Mouse (Mus musculus): ENCODE data around the gene Krtap11-1. TPM values are rescaled to one million over a fixed set of nuclear protein-coding genes. Genes with fewer than 3 reads are reported as not detected.
A peak's percentile ranks its signal among the peaks of the same experiment; 100 is the strongest.

The Krtap11-1 gene
- polyA plus RNA-seq (2016; fragmentation: Nextera tagmentation; extraction: Ambion mirVana): not detected in 2 replicates

GRCm38 (mm10) chr16:89571083-89571482, at the start of gene Krtap11-1:
Gene Krtap11-1, minus strand, starts transcription at chr16:89571183.
- WGBS: 88% methylated on average over 5 of the region's 5 CpGs
- Histone ChIP-seq H3K36me3 (no peaks in the 10 kb centered on the region), H3K27ac (no peak within 1 kb of the TSS), H3K9me3 (no peaks in the 10 kb centered on the region), H3K4me1 (0 out of 2 replicates have a peak, but pooled peaks cover 8% of the 10 kb centered on the region), H3K4me3 (no peak within 1 kb of the TSS), H3K27me3 (ENCODE audit: insufficient read depth, poor library complexity, severe bottlenecking) (no peaks in the 10 kb centered on the region)
- DNase-seq (ENCODE audit: low spot score): no peak

- WGBS: 89% methylated on average over 7 of the region's 7 CpGs
- Histone ChIP-seq H3K36me3 (no peaks in the 10 kb centered on the region), H3K4me3 (no peak overlapping the region), H3K9me3 (no peaks in the 10 kb centered on the region), H3K27ac (no peak overlapping the region), H3K27me3 (ENCODE audit: insufficient read depth, poor library complexity, severe bottlenecking) (no peaks in the 10 kb centered on the region), H3K4me1 (no peaks in the 10 kb centered on the region)
- DNase-seq (ENCODE audit: low spot score): peak; percentile 58
Observed at GRCm38 (mm10) chr16:89618190-89618589, 47.2 kb upstream of the Krtap11-1 start.

GRCm38 (mm10) chr16:89617251-89617650, 46.3 kb upstream of the Krtap11-1 start:
- H3K4me3 ChIP-seq: no peak overlapping the region
- WGBS: 49% methylated on average over 3 of the region's 3 CpGs
- no peak overlapping the region for H3K27ac ChIP-seq
- H3K9me3 ChIP-seq: no peaks in the 10 kb centered on the region
- no peaks in the 10 kb centered on the region for H3K27me3 ChIP-seq (ENCODE audit: insufficient read depth, poor library complexity, severe bottlenecking)
- no peaks in the 10 kb centered on the region for H3K36me3 ChIP-seq
- no peaks in the 10 kb centered on the region for H3K4me1 ChIP-seq
- DNase-seq (ENCODE audit: low spot score): peak; percentile 72

- Histone ChIP-seq H3K9me3 (no peaks in the 10 kb centered on the region), H3K4me3 (no peak overlapping the region), H3K36me3 (no peaks in the 10 kb centered on the region), H3K4me1 (no peaks in the 10 kb centered on the region), H3K27ac (no peak overlapping the region), H3K27me3 (ENCODE audit: insufficient read depth, poor library complexity, severe bottlenecking) (no peaks in the 10 kb centered on the region)
- 85% methylated on average over 12 of the region's 12 CpGs for WGBS
- peak; percentile 54 for DNase-seq (ENCODE audit: low spot score)
Observed at GRCm38 (mm10) chr16:89613726-89614125, 42.7 kb upstream of the Krtap11-1 start.

- Histone ChIP-seq H3K9me3 (no peaks in the 10 kb centered on the region), H3K36me3 (no peaks in the 10 kb centered on the region), H3K27me3 (ENCODE audit: insufficient read depth, poor library complexity, severe bottlenecking) (no peaks in the 10 kb centered on the region), H3K4me3 (no peak overlapping the region), H3K4me1 (no peaks in the 10 kb centered on the region), H3K27ac (no peak overlapping the region)
- 75% methylated on average over 4 of the region's 4 CpGs for WGBS
- peak; percentile 56 for DNase-seq (ENCODE audit: low spot score)
Observed at GRCm38 (mm10) chr16:89608791-89609185, 37.8 kb upstream of the Krtap11-1 start.

GRCm38 (mm10) chr16:89608161-89608790, 37.3 kb upstream of the Krtap11-1 start:
- peak; percentile 52 for DNase-seq (ENCODE audit: low spot score)
- no peaks in the 10 kb centered on the region for H3K27me3 ChIP-seq (ENCODE audit: insufficient read depth, poor library complexity, severe bottlenecking)
- WGBS: 91% methylated on average over 12 of the region's 12 CpGs

GRCm38 (mm10) chr16:89606951-89607350, 36.0 kb upstream of the Krtap11-1 start:
- Histone ChIP-seq H3K4me3 (no peak overlapping the region), H3K4me1 (no peaks in the 10 kb centered on the region), H3K27me3 (ENCODE audit: insufficient read depth, poor library complexity, severe bottlenecking) (no peaks in the 10 kb centered on the region), H3K27ac (no peak overlapping the region), H3K9me3 (no peaks in the 10 kb centered on the region), H3K36me3 (no peaks in the 10 kb centered on the region)
- peak; percentile 51 for DNase-seq (ENCODE audit: low spot score)
- WGBS: 90% methylated on average over 3 of the region's 3 CpGs

More at GRCm38 (mm10) chr16:89608161-89608790, 37.3 kb upstream of the Krtap11-1 start:
- H3K9me3 ChIP-seq: no peaks in the 10 kb centered on the region
- no peaks in the 10 kb centered on the region for H3K4me1 ChIP-seq
- no peaks in the 10 kb centered on the region for H3K36me3 ChIP-seq
- H3K4me3 ChIP-seq: no peak overlapping the region
- no peak overlapping the region for H3K27ac ChIP-seq

- Histone ChIP-seq H3K36me3 (no peaks in the 10 kb centered on the region), H3K4me3 (no peak overlapping the region), H3K27ac (no peak overlapping the region), H3K27me3 (ENCODE audit: insufficient read depth, poor library complexity, severe bottlenecking) (no peaks in the 10 kb centered on the region), H3K9me3 (no peaks in the 10 kb centered on the region), H3K4me1 (peaks cover 17% of the 10 kb centered on the region)
- 54% methylated on average over 3 of the region's 3 CpGs for WGBS
- peak; percentile 27 for DNase-seq (ENCODE audit: low spot score)
Observed at GRCm38 (mm10) chr16:89587209-89587608, 16.2 kb upstream of the Krtap11-1 start.

- H3K36me3 ChIP-seq: no peaks in the 10 kb centered on the region
- DNase-seq (ENCODE audit: low spot score): peak; percentile 64
- H3K27ac ChIP-seq: no peak overlapping the region
- WGBS: 57% methylated on average over 9 of the region's 9 CpGs
- no peaks in the 10 kb centered on the region for H3K9me3 ChIP-seq
- H3K4me3 ChIP-seq: no peak overlapping the region
- H3K27me3 ChIP-seq (ENCODE audit: insufficient read depth, poor library complexity, severe bottlenecking): no peaks in the 10 kb centered on the region
- peaks cover 17% of the 10 kb centered on the region for H3K4me1 ChIP-seq
Observed at GRCm38 (mm10) chr16:89585604-89586508, 14.9 kb upstream of the Krtap11-1 start.

- peaks cover 10% of the 10 kb centered on the region for H3K4me1 ChIP-seq
- 77% methylated on average over 2 of the region's 2 CpGs for WGBS
- no peaks in the 10 kb centered on the region for H3K36me3 ChIP-seq
- no peaks in the 10 kb centered on the region for H3K27me3 ChIP-seq (ENCODE audit: insufficient read depth, poor library complexity, severe bottlenecking)
- no peak for DNase-seq (ENCODE audit: low spot score)
- H3K4me3 ChIP-seq: no peak overlapping the region
- no peaks in the 10 kb centered on the region for H3K9me3 ChIP-seq
- no peak overlapping the region for H3K27ac ChIP-seq
Observed at GRCm38 (mm10) chr16:89581658-89582057, 10.7 kb upstream of the Krtap11-1 start.

- no peaks in the 10 kb centered on the region for H3K27me3 ChIP-seq (ENCODE audit: insufficient read depth, poor library complexity, severe bottlenecking)
Observed at GRCm38 (mm10) chr16:89570516-89570915, 467 bp downstream of the Krtap11-1 start.

GRCm38 (mm10) chr16:89569136-89569535, 1.8 kb downstream of the Krtap11-1 start:
- Histone ChIP-seq H3K36me3 (no peaks in the 10 kb centered on the region), H3K27me3 (ENCODE audit: insufficient read depth, poor library complexity, severe bottlenecking) (no peaks in the 10 kb centered on the region), H3K9me3 (no peaks in the 10 kb centered on the region), H3K4me3 (no peak overlapping the region), H3K4me1 (0 out of 2 replicates have a peak, but pooled peaks cover 8% of the 10 kb centered on the region), H3K27ac (no peak overlapping the region)
- no peak for DNase-seq (ENCODE audit: low spot score)
- WGBS: 76% methylated on average over 6 of the region's 6 CpGs

More at GRCm38 (mm10) chr16:89570516-89570915, 467 bp downstream of the Krtap11-1 start:
- Histone ChIP-seq H3K27ac (no peak overlapping the region), H3K36me3 (no peaks in the 10 kb centered on the region), H3K4me1 (0 out of 2 replicates have a peak, but pooled peaks cover 8% of the 10 kb centered on the region), H3K9me3 (no peaks in the 10 kb centered on the region), H3K4me3 (no peak overlapping the region)
- WGBS: 92% methylated on average over 9 of the region's 9 CpGs
- DNase-seq (ENCODE audit: low spot score): no peak

- Histone ChIP-seq H3K4me3 (no peak overlapping the region), H3K9me3 (no peaks in the 10 kb centered on the region), H3K27ac (no peak overlapping the region), H3K4me1 (0 out of 2 replicates have a peak, but pooled peaks cover 8% of the 10 kb centered on the region), H3K36me3 (no peaks in the 10 kb centered on the region), H3K27me3 (ENCODE audit: insufficient read depth, poor library complexity, severe bottlenecking) (no peaks in the 10 kb centered on the region)
- no peak for DNase-seq (ENCODE audit: low spot score)
- 59% methylated on average over 7 of the region's 7 CpGs for WGBS
Observed at GRCm38 (mm10) chr16:89568141-89568540, 2.8 kb downstream of the Krtap11-1 start.
